Mouse (Mus musculus) midbrain, embryonic 14.5 days (tissue): ENCODE measurements around the gene Chd1. TPM values are rescaled to one million over a fixed set of nuclear protein-coding genes. Genes with fewer than 3 reads are reported as not detected.
A peak's percentile ranks its signal among the peaks of the same experiment; 100 is the strongest.

Experiments
- ATAC-seq: fragments of 200-750 bp; cut with Nextera tagmentation; 2 replicates; pipeline ENCODE4 v1.8.0; 2017; ENCODE audit warnings: moderate number of reproducible peaks, moderate library complexity; ENCODE audit not compliant: low FRiP score, low TSS enrichment
- DNase-seq: peaks from one replicate; pipeline ENCODE4 v3.0.0-alpha.2; 2015
- H3K27ac ChIP-seq: fragments of 300-500 bp; sonication (generic); replicated peaks from 2 replicates; pipeline ENCODE4 v1.5.1; 2014; ENCODE audit warnings: mild to moderate bottlenecking, low read depth, low read length, moderate library complexity
- H3K27me3 ChIP-seq: fragments of 300-500 bp; sonication (generic); 2 replicates; pipeline ENCODE4 v1.6.1; 2014; ENCODE audit warnings: low read length, control low read depth, mixed read lengths; ENCODE audit not compliant: control insufficient read depth, insufficient read depth
- H3K36me3 ChIP-seq: fragments of 300-500 bp; sonication (generic); 2 replicates; pipeline ENCODE4 v1.6.1; 2014; ENCODE audit warnings: low read length, control low read depth; ENCODE audit not compliant: control insufficient read depth, insufficient read depth
- H3K4me1 ChIP-seq: fragments of 300-500 bp; sonication (generic); 2 replicates; pipeline ENCODE4 v1.6.1; 2014; ENCODE audit warnings: mild to moderate bottlenecking, antibody characterized with exemption, low read length, control low read depth; ENCODE audit not compliant: control insufficient read depth, insufficient read depth
- H3K4me2 ChIP-seq: fragments of 300-500 bp; sonication (generic); 2 replicates; pipeline ENCODE4 v1.6.1; 2014; ENCODE audit warnings: mild to moderate bottlenecking, low read length, moderate library complexity
- H3K4me3 ChIP-seq: fragments of 300-500 bp; sonication (generic); replicated peaks from 2 replicates; pipeline ENCODE4 v1.5.1; 2014; ENCODE audit warnings: low read depth, low read length
- H3K9ac ChIP-seq: fragments of 300-500 bp; sonication (generic); replicated peaks from 2 replicates; pipeline ENCODE4 v1.6.1; 2014; ENCODE audit warnings: mild to moderate bottlenecking, low read length, moderate library complexity
- H3K9me3 ChIP-seq: fragments of 300-500 bp; sonication (generic); 2 replicates; pipeline ENCODE4 v1.6.1; 2016; ENCODE audit warnings: low read length, control low read depth, mixed read lengths; ENCODE audit not compliant: control insufficient read depth
- WGBS: fragments of 180-500 bp; shearing (Covaris S2); extraction: QIAGEN DNeasy Blood & Tissue Kit; methylation state at CpG from one replicate; pipeline ENCODE4 v1.1.7; 2014; 5-methylcytosine and 5-hydroxymethylcytosine counted together
- polyA plus RNA-seq: library from polyadenylated mRNA; unstranded; fragments of >200 nt; fragmentation: Nextera tagmentation; extraction: Ambion mirVana; gene quantifications from 2 replicates; pipeline ENCODE4 v1.2.1, GENCODE M21; 2014

Chd1 gene
- polyA plus RNA-seq, result 24.8 and 25.1 TPM in 2 replicates

DNA sequence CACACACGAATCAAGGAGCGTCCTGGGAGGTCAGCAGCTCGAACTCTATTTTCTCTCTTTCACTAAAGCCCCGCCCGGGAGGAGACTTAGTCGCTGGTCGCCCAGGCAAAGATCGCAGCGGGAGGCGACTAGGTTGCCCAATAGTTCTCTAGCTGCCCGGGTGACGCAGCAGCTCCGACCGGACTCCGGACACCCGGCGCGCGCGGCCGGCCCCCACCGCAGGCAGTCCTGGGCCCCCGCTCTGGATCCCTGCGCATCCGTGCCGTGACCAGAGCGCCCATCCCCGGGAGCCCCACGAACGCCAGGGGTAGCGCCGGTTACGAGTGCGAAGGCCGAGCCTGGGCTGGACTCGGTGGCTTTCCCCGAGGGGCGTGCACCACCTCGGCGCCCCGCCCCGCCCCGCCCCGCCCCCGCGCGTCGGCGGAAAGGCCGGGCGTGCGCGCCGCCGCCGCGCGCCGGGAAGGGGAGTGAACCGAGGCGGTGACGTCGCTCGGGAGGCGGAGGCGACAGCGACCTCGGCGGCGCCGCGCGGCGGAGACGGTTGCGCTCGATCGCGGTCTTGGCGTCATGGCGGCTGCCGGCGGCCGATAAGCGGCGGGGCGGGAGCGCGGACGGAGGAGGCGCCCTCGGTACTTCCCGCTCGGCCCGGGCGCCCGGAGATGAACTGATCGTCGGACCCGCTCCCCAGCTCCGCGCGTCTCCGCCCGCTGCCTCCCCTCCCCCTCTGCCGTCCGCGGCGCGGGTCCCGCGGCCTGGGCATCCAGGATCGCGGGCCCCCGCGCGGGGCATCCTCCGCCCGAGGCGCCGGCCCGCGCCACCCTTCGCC lies at the start of gene Chd1:
TSS of gene Chd1 (plus strand) at position 493 of the 826 bp plus-strand sequence.
- Histone ChIP-seq H3K4me2 (peak within 1 kb of the TSS; percentile 76), H3K9ac (peak within 1 kb of the TSS; percentile 92), H3K4me3 (peak within 1 kb of the TSS; percentile 82), H3K36me3 (peaks cover 15% of the 10 kb centered on the region), H3K27me3 (no peaks in the 10 kb centered on the region), H3K4me1 (peaks cover 24% of the 10 kb centered on the region), H3K9me3 (no peaks in the 10 kb centered on the region), H3K27ac (peak within 1 kb of the TSS; percentile 94)
- peak; percentile 97 for DNase-seq
- peak; percentile 96 for ATAC-seq
- WGBS, result under 1% methylated on average over 110 of the region's 124 CpGs

DNA sequence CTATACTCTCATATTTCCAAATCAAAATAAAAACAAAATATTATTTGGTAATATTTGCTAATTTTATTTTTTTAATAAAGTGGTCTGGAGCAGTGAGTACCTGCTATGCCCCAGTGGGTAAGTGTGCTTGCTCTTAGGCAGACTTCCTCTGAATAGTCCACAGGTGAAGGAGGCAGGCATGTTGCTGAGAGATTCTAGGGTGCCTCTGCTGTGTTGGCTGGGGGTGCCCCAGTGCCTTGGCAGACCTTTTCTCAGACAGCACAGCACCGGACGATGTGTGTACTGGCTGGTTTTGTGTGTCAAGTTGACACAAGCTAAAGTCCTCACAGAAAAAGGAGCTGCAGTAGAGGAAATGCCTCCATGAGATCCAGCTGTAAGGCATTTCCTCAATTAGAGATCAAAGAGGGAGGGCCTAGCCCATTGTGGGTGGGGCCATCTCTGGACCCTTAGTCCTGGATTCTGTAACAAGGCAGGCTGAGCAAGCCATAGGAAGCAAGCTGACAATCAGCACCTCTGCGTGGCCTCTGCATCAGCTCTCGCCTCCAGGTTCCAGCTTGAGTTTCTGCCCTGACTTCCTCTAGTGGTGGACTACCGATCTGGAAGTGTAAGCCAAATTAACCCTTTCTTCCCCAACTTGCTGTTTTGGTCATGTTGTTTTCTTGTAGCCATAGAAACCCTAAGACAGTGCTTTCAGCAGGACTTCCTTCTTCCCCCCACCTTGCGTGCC lies 47.7 kb upstream of the Chd1 start:
- H3K4me2 ChIP-seq, result no peak overlapping the region
- no peaks in the 10 kb centered on the region for H3K27me3 ChIP-seq
- no peaks in the 10 kb centered on the region for H3K36me3 ChIP-seq
- WGBS, result 37% methylated on average over 6 of the region's 6 CpGs
- H3K27ac ChIP-seq, result no peak overlapping the region
- no peaks in the 10 kb centered on the region for H3K9me3 ChIP-seq
- peak; percentile 20 for DNase-seq
- no peaks in the 10 kb centered on the region for H3K4me1 ChIP-seq
- H3K4me3 ChIP-seq, result no peak overlapping the region
- no peak for ATAC-seq
- H3K9ac ChIP-seq, result no peak overlapping the region

GRCm38 (mm10) chr17:15672870-15673269 lies 31.9 kb upstream of the Chd1 start:
- Histone ChIP-seq H3K27me3 (no peaks in the 10 kb centered on the region), H3K4me3 (no peak overlapping the region), H3K9me3 (no peaks in the 10 kb centered on the region), H3K27ac (no peak overlapping the region), H3K9ac (no peak overlapping the region), H3K4me2 (no peak overlapping the region), H3K4me1 (no peaks in the 10 kb centered on the region), H3K36me3 (no peaks in the 10 kb centered on the region)
- no peak for ATAC-seq
- WGBS, result 82% methylated on average over 5 of the region's 5 CpGs
- DNase-seq, result no peak

DNA sequence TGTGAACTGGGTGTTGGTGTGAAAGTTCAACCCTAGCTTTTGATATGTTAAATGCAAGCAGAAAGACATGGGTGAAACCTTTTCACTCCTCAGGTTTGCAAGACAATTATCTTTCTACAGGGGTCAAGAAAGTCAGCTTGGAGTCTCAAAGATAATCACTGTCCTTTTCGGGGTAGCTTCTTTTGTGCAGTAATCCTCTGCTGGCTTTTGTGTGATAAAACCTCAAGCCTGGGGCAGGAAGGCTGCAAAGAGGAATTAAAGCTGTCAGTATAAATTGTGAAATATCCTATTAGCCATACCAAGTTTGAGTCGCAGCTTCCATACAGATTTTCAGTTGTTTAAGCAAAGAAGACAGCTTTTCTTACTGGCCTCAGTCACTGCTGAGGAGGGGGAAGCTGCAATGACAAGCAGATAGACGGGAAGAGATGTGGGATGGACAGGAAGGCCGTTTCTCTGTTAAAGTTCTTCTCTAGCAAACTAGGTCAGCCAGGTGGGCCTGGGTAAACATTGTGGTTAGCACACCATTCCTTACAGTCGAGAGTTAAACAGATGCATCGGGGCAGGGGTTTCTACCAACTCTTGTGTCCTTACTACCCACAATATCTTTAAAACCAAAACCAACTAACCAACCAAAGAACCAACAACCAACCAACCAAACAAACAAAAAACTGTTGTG lies 26.7 kb upstream of the Chd1 start:
- Histone ChIP-seq H3K4me2 (no peak overlapping the region), H3K9ac (no peak overlapping the region), H3K4me1 (no peaks in the 10 kb centered on the region), H3K9me3 (no peaks in the 10 kb centered on the region), H3K27me3 (no peaks in the 10 kb centered on the region), H3K4me3 (no peak overlapping the region), H3K36me3 (no peaks in the 10 kb centered on the region), H3K27ac (no peak overlapping the region)
- ATAC-seq (no peak), DNase-seq (peak; percentile 43)
- 4% methylated on average over 6 of the region's 6 CpGs for WGBS

GRCm38 (mm10) chr17:15679966-15680630 lies 24.7 kb upstream of the Chd1 start:
- no peak for ATAC-seq
- Histone ChIP-seq H3K27me3 (no peaks in the 10 kb centered on the region), H3K4me2 (no peak overlapping the region), H3K36me3 (no peaks in the 10 kb centered on the region), H3K27ac (no peak overlapping the region), H3K4me3 (no peak overlapping the region), H3K9me3 (no peaks in the 10 kb centered on the region), H3K4me1 (no peaks in the 10 kb centered on the region), H3K9ac (no peak overlapping the region)
- no peak for DNase-seq
- 90% methylated on average over 9 of the region's 9 CpGs for WGBS

- Histone ChIP-seq H3K36me3 (no peaks in the 10 kb centered on the region), H3K27me3 (no peaks in the 10 kb centered on the region), H3K9ac (no peak overlapping the region), H3K4me1 (no peaks in the 10 kb centered on the region), H3K27ac (no peak overlapping the region), H3K4me3 (no peak overlapping the region), H3K4me2 (no peak overlapping the region), H3K9me3 (no peaks in the 10 kb centered on the region)
- DNase-seq (no peak), ATAC-seq (no peak)
- WGBS, result 69% methylated on average over 4 of the region's 4 CpGs
These were observed 24.1 kb upstream of the Chd1 start for GRCm38 (mm10) chr17:15680661-15681060.

DNA sequence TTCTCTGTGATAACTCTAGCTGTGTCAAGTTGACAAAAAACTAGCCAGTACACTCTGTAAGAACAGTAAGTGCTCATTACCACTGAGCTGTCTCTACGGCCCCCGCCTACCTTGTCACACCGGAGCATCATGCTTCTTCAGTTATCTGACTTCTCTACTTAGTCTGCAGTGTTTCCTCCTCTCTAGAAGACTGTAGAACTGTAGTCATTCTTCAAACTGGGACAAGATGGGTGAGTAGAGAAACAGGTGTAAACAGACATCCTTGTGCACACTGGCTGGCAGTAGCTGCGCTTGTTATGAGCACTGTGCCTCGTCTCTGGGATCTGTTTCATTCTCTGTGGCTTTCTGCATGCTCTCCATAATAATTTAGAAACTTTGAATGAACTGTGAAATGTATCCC lies 18.4 kb upstream of the Chd1 start:
- ATAC-seq, result no peak
- no peak for DNase-seq
- H3K27me3 ChIP-seq, result no peaks in the 10 kb centered on the region
- WGBS, result 93% methylated on average over 5 of the region's 5 CpGs
- no peak overlapping the region for H3K9ac ChIP-seq
- no peak overlapping the region for H3K27ac ChIP-seq
- H3K4me1 ChIP-seq, result no peaks in the 10 kb centered on the region
- H3K4me3 ChIP-seq, result no peak overlapping the region
- H3K36me3 ChIP-seq, result no peaks in the 10 kb centered on the region
- H3K9me3 ChIP-seq, result no peaks in the 10 kb centered on the region
- H3K4me2 ChIP-seq, result no peak overlapping the region

DNA sequence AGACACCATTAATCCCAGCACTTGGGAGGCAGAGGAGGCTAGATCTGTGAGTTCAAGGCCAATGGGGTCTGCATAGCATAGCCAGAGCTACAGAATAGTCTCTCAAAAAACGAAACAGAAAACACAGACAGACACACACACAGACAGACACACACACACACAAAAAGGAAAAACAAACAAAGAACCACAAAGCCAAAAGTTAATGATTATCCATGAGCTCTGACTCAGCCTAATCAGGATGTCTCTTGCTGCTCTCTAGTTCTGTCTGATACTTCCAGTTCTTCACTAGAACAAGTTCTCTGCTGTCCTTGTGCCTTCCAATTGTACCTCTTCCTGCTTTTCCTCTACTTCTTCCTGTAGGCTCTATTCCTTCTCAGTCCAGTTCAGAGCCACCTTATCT lies 14.5 kb upstream of the Chd1 start:
- Histone ChIP-seq H3K4me1 (no peaks in the 10 kb centered on the region), H3K4me2 (no peak overlapping the region), H3K36me3 (no peaks in the 10 kb centered on the region), H3K27ac (no peak overlapping the region), H3K9me3 (no peaks in the 10 kb centered on the region), H3K9ac (no peak overlapping the region), H3K4me3 (no peak overlapping the region), H3K27me3 (no peaks in the 10 kb centered on the region)
- ATAC-seq, result no peak
- 81% methylated on average over 1 of the region's 1 CpGs for WGBS
- DNase-seq, result no peak
